Mouse (Mus musculus) stomach, postnatal 0 days (tissue): ENCODE data around the gene Mark3. TPM values are rescaled to one million over a fixed set of nuclear protein-coding genes. Genes with fewer than 3 reads are reported as not detected.
A peak's percentile ranks its signal among the peaks of the same experiment; 100 is the strongest.
"Not testable (repeated sequence)": the region's sequence is repeated elsewhere in the genome, so short reads cannot be mapped to it uniquely, and the experiment has no call there.

Source experiments
- ATAC-seq: fragments of 200-750 bp; cut with Nextera tagmentation; 2 replicates; pipeline ENCODE4 v1.8.0; 2017; ENCODE audit not compliant: low FRiP score, low TSS enrichment
- DNase-seq: peaks from one replicate; pipeline ENCODE4 v3.0.0-alpha.2; 2016; ENCODE audit warnings: low spot score
- H3K27ac ChIP-seq: fragments of 300-500 bp; sonication (generic); replicated peaks from 2 replicates; pipeline ENCODE4 v1.5.1; 2014; ENCODE audit warnings: mild to moderate bottlenecking, control low read depth
- H3K27me3 ChIP-seq: fragments of 300-500 bp; sonication (generic); 2 replicates; pipeline ENCODE4 v1.6.1; 2014; ENCODE audit warnings: low read length; ENCODE audit not compliant: control insufficient read depth, insufficient read depth
- H3K36me3 ChIP-seq: fragments of 300-500 bp; sonication (generic); 2 replicates; pipeline ENCODE4 v1.6.1; 2014; ENCODE audit warnings: low read length, mixed read lengths; ENCODE audit not compliant: control insufficient read depth, insufficient read depth
- H3K4me1 ChIP-seq: fragments of 300-500 bp; sonication (generic); replicated peaks from 2 replicates; pipeline ENCODE4 v1.6.1; 2014; ENCODE audit warnings: antibody characterized with exemption; ENCODE audit not compliant: control insufficient read depth, insufficient read depth
- H3K4me2 ChIP-seq: fragments of 300-500 bp; sonication (generic); replicated peaks from 2 replicates; pipeline ENCODE4 v1.6.1; 2014; ENCODE audit warnings: low read depth, mild to moderate bottlenecking, control low read depth, moderate library complexity
- H3K4me3 ChIP-seq: fragments of 300-500 bp; sonication (generic); 2 replicates; pipeline ENCODE4 v1.5.1; 2014; ENCODE audit warnings: low read depth, low read length, control low read depth
- H3K9ac ChIP-seq: fragments of 300-500 bp; sonication (generic); 2 replicates; pipeline ENCODE4 v1.6.1; 2014; ENCODE audit warnings: mild to moderate bottlenecking, low read length, control low read depth, mixed read lengths
- H3K9me3 ChIP-seq: fragments of 300-500 bp; sonication (generic); 2 replicates; pipeline ENCODE4 v1.6.1; 2016; ENCODE audit warnings: low read length; ENCODE audit not compliant: control insufficient read depth
- CTCF ChIP-seq: IDR thresholded peaks from 2 replicates; pipeline ENCODE4 v1.5.1; 2016; ENCODE audit warnings: antibody characterized with exemption, low read depth, mild to moderate bottlenecking, moderate library complexity
- EP300 ChIP-seq: optimal IDR thresholded peaks from 2 replicates; pipeline ENCODE3; 2016; ENCODE audit warnings: antibody characterized with exemption
- WGBS: fragments of 180-500 bp; shearing (Covaris S2); extraction: QIAGEN DNeasy Blood & Tissue Kit; methylation state at CpG from one replicate; pipeline ENCODE4 v1.1.7; 2014; 5-methylcytosine and 5-hydroxymethylcytosine counted together
- polyA plus RNA-seq: library from polyadenylated mRNA; unstranded; fragments of >200 nt; fragmentation: Nextera tagmentation; extraction: Ambion mirVana; gene quantifications from 2 replicates; pipeline ENCODE4 v1.2.1, GENCODE M21; 2015

The Mark3 gene
- polyA plus RNA-seq, 1 experiment from 2014 or later: 15.6 TPM

DNA sequence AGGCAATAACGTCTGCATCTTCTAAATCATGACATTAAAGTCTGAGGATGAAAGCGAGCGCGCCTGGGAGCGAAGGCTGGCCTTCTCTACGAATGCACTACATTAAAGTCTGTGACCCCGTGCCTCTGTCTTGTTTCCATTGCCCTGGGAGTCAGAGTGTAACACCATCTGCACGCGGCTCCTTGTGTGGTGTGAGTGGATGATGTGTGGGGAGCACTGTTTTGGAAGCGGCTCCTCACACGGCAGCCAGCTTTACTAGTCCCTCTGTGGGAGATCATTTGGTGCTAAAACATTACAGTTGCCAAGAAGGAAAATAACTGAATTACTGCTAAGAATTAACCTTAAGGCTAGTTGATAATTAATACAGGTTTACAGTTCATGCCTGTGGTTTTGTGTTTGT lies 81.4 kb downstream of the Mark3 start:
- no peak for ATAC-seq
- Histone ChIP-seq H3K27me3 (no peaks in the 10 kb centered on the region), H3K4me1 (no peaks in the 10 kb centered on the region), H3K36me3 (peaks cover 13% of the 10 kb centered on the region), H3K9me3 (no peaks in the 10 kb centered on the region), H3K9ac (no peak overlapping the region), H3K4me3 (no peak overlapping the region), H3K4me2 (no peak overlapping the region), H3K27ac (no peak overlapping the region)
- WGBS: 88% methylated on average over 11 of the region's 11 CpGs
- TF ChIP-seq EP300 (no peak), CTCF (no peak)
- DNase-seq: no peak

GRCm38 (mm10) chr12:111659331-111659730 lies 85.0 kb downstream of the Mark3 start:
- whole genome bisulfite sequencing: 93% methylated on average over 4 of the region's 4 CpGs

DNA sequence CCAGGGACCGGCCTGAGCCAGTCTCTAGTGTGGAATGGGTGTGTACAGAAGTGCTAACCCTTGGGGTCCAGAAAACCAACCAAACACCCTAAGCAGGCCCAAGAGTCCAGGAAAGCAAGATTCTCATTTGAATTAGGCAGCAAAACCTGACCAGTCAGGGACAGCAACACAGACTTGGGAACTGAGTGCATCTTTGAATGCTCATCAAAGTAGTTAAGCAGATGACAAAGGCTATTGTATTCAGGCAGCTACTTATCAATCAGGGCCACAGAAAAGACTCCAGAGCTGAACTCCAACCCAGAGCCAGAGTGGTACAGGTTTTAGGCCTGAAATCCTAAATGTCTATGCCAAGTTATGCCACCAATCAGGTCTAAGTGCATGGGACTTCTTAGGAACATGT lies 86.3 kb downstream of the Mark3 start:
- Histone ChIP-seq H3K4me3 (no peak overlapping the region), H3K9me3 (no peaks in the 10 kb centered on the region), H3K36me3 (peaks cover 5% of the 10 kb centered on the region; the same call in 1 of the 2 replicates), H3K27ac (no peak overlapping the region), H3K27me3 (no peaks in the 10 kb centered on the region), H3K9ac (no peak overlapping the region), H3K4me1 (no peaks in the 10 kb centered on the region), H3K4me2 (no peak overlapping the region)
- TF ChIP-seq EP300 (no peak), CTCF (no peak)
- WGBS: 100% methylated on average over 1 of the region's 1 CpGs
- ATAC-seq (no peak), DNase-seq (no peak)

More at GRCm38 (mm10) chr12:111659331-111659730, 85.0 kb downstream of the Mark3 start:
- H3K27me3 ChIP-seq: no peaks in the 10 kb centered on the region
- no peaks in the 10 kb centered on the region for H3K4me1 ChIP-seq
- DNase-seq (no peak), ATAC-seq (no peak)
- H3K9ac ChIP-seq: no peak overlapping the region
- H3K36me3 ChIP-seq: peaks cover 11% of the 10 kb centered on the region
- no peak overlapping the region for H3K4me2 ChIP-seq
- no peaks in the 10 kb centered on the region for H3K9me3 ChIP-seq
- no peak overlapping the region for H3K27ac ChIP-seq
- no peak for TF ChIP-seq CTCF
- TF ChIP-seq EP300: no peak
- no peak overlapping the region for H3K4me3 ChIP-seq

GRCm38 (mm10) chr12:111661554-111661953 lies 87.2 kb downstream of the Mark3 start:
- 96% methylated on average over 11 of the region's 11 CpGs for WGBS
- H3K4me1 ChIP-seq, H3K9ac ChIP-seq, ATAC-seq, H3K36me3 ChIP-seq, DNase-seq, H3K27me3 ChIP-seq, H3K4me2 ChIP-seq, H3K27ac ChIP-seq, H3K4me3 ChIP-seq, H3K9me3 ChIP-seq: not testable (repeated sequence)

DNA sequence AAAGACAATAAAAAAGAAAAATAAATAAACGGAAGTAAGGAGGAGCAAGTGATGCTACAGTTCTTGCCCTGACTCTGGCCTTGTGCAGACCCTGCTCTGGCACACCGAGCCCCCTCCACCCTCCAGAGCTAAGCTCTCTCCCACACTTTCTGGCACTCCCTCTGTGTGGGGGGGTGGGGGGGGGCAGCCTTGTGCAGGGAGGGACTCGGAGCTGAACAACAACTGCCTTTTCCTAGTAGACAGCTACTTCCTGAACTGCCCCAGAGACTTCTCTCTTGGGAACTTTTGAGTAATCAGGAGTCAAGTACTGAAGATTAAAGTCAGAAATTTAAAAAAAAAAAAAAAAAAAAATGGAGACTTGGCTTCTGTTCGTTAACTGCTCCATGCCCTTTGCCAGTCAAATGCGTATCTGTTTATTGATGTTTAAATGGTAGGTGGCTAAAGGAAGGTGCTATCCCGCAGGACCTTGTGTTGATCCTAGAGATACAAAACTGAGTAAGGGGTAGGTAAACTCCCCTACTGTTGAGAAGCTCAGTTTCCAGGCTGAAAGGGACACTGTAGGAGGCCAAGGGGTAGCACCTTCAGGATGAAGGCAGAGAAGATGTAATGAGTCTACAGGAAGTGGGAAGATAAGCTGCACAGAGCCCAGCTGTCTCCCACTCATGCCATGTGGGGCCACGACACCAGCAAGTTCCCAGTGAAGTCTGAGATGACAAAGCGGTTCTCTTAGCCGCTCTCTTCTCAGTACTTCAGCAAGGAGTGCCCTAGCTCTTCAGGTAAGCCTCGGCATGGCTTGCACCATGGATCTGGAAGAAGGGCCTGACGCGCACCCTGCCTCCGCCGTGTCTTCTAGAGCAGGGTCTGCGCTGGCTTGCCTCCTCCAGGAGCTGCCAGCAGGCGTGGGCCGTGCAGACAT lies 89.2 kb downstream of the Mark3 start:
- no peak for ATAC-seq
- no peak overlapping the region for H3K9ac ChIP-seq
- 41% methylated on average over 17 of the region's 17 CpGs for WGBS
- H3K9me3 ChIP-seq: no peaks in the 10 kb centered on the region
- H3K4me2 ChIP-seq: peak overlapping the region; percentile 8; the same call in 1 of the 2 replicates
- H3K27ac ChIP-seq: peak overlapping the region; percentile 82
- no peaks in the 10 kb centered on the region for H3K27me3 ChIP-seq
- no peak for DNase-seq
- no peak for TF ChIP-seq EP300
- no peak for TF ChIP-seq CTCF
- H3K36me3 ChIP-seq: no peaks in the 10 kb centered on the region; the same call in 1 of the 2 replicates
- H3K4me3 ChIP-seq: no peak overlapping the region
- H3K4me1 ChIP-seq: 0 out of 2 replicates have a peak, but pooled peaks cover under 1% of the 10 kb centered on the region

- no peak overlapping the region for H3K4me3 ChIP-seq
- no peaks in the 10 kb centered on the region for H3K27me3 ChIP-seq
- H3K4me1 ChIP-seq: 0 out of 2 replicates have a peak, but pooled peaks cover 2% of the 10 kb centered on the region
- H3K4me2 ChIP-seq: peak overlapping the region; percentile 8; the same call in 1 of the 2 replicates
- TF ChIP-seq EP300 (no peak), CTCF (peak; percentile 28; the same call in 1 of the 2 replicates)
- H3K27ac ChIP-seq: peak overlapping the region; percentile 82
- DNase-seq (no peak), ATAC-seq (peak; percentile 61)
- no peak overlapping the region for H3K9ac ChIP-seq
- WGBS: 17% methylated on average over 6 of the region's 6 CpGs
- H3K9me3 ChIP-seq: no peaks in the 10 kb centered on the region
- H3K36me3 ChIP-seq: no peaks in the 10 kb centered on the region; the same call in 1 of the 2 replicates
These were observed 89.9 kb downstream of the Mark3 start for GRCm38 (mm10) chr12:111664144-111664634.
